In the genomic region with DNA sequence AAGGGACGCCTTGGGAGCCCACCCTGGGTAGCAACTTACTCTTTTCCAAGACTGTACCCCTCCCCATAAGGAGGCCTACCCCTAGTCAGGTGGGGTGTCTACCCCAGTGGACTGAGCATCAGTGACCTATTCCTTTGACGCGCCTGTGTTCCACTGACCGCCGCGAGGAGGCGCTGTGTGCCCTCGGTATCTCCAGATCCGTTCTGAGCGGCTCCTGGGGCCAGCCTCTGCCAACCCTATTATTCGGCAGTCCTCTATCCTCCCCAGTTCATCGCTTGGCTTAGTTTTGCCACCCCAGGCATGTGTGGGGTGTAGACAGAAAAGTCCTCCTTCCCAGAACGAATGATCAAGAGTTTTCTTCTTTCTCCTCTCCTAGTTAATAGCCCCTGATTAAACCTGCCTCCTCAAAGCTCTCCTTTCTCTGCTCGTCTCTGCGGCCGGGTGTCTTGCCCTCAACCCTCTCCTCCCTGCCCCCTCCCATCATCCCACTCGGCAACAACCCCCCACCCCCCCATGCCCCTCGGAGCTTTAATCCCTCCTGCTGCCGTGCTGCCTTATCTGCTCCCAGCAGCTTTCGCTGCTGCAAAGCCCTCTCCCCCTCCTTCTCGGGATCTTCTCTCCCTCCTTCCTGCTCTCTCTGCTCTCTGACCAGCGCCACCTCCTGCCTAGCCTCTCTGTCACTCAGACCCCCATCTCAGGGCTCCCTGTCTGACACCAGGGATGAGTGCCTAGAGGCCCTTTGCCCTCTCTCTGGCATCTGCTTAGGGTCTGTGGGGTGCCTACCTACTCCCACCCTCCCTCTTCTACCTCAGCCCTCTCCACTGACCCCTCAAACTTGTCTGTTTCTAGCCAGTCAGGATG, we compare ENCODE assay signal across 8 mouse cellular contexts. TPM values are rescaled to one million over a fixed set of nuclear protein-coding genes. Genes with fewer than 3 reads are reported as not detected.
DNase-seq lines count a peak whose midpoint lies in the region; ATAC-seq and TF ChIP-seq lines count a peak whose summit lies in the region.

No protein-coding gene starts in this region.

- peak; percentile 15 for ATAC-seq in forebrain, embryonic 15.5 days (replicated peaks)
- peak; percentile 30 for ATAC-seq in lung, embryonic 16.5 days (ENCODE audit: low read depth)

- peak; percentile 93 for TF ChIP-seq CTCF in layer of hippocampus, adult 2 months (conservative IDR thresholded peaks at IDR 0.05)

- H3K9me3 ChIP-seq in forebrain, embryonic 15.5 days: no peaks in the 10 kb centered on the region
- H3K9me3 ChIP-seq in lung, embryonic 16.5 days (ENCODE audit: control insufficient read depth, low read length): no peaks in the 10 kb centered on the region

- H3K4me2 ChIP-seq in forebrain, embryonic 15.5 days (replicated peaks): peak overlapping the region; percentile 22
- peak overlapping the region; percentile 48 for H3K4me2 ChIP-seq in lung, embryonic 16.5 days (ENCODE audit: low read depth, low read length)

- intact Hi-C loops in heart, postnatal 36 days (cut with DNase I): loop anchor here (1.0 kb wide), 2 partner anchors 21 to 113 kb away; no protein-coding TSS in a partner anchor

- DNase-seq in MEL-GATA-1-ER (ENCODE audit: extremely low read depth, low read depth): peak; percentile 81
- peak; percentile 86 for DNase-seq in cerebellum, adult 11 months
- DNase-seq in heart, postnatal 36 days: peak; percentile 78 to 83
- DNase-seq in layer of hippocampus, adult 2 months (ENCODE audit: low spot score in 2 of 2): peak in 1 of 2 experiments; percentile 84
- peak; percentile 88 for DNase-seq in retina, postnatal 1 day
- peak; percentile 83 for DNase-seq in thymus, postnatal 4 days

- H3K27ac ChIP-seq in forebrain, embryonic 15.5 days (replicated peaks): no peak overlapping the region
- H3K27ac ChIP-seq in layer of hippocampus, adult 2 months: peak overlapping the region; percentile 86
- no peak overlapping the region for H3K27ac ChIP-seq in lung, embryonic 16.5 days (ENCODE audit: low read length)

- no peaks in the 10 kb centered on the region for H3K36me3 ChIP-seq in forebrain, embryonic 15.5 days
- H3K36me3 ChIP-seq in lung, embryonic 16.5 days (ENCODE audit: control insufficient read depth, insufficient read depth, low read length): no peaks in the 10 kb centered on the region; the same call in 1 of the 2 replicates

- peaks cover 30% of the 10 kb centered on the region for H3K27me3 ChIP-seq in forebrain, embryonic 15.5 days
- peaks cover 56% of the 10 kb centered on the region for H3K27me3 ChIP-seq in lung, embryonic 16.5 days (ENCODE audit: control insufficient read depth, insufficient read depth, low read depth, low read length)

- no peak overlapping the region for H3K4me3 ChIP-seq in forebrain, embryonic 15.5 days
- peak overlapping the region; percentile 29; the same call in 1 of the 2 replicates for H3K4me3 ChIP-seq in layer of hippocampus, adult 2 months
- peak overlapping the region; percentile 20; the same call in 1 of the 2 replicates for H3K4me3 ChIP-seq in lung, embryonic 16.5 days (ENCODE audit: low read length)

- H3K4me1 ChIP-seq in forebrain, embryonic 15.5 days: peaks cover 89% of the 10 kb centered on the region
- peaks cover 55% of the 10 kb centered on the region for H3K4me1 ChIP-seq in lung, embryonic 16.5 days (replicated peaks; ENCODE audit: control insufficient read depth, insufficient read depth, low read length)

- 2% methylated on average over 22 of the region's 22 CpGs for WGBS in forebrain, embryonic 15.5 days
- 2% methylated on average over 22 of the region's 22 CpGs for WGBS in lung, embryonic 16.5 days

- H3K9ac ChIP-seq in forebrain, embryonic 15.5 days (replicated peaks): no peak overlapping the region
- no peak overlapping the region; the same call in 1 of the 2 replicates for H3K9ac ChIP-seq in lung, embryonic 16.5 days (ENCODE audit: low read length)

RNA-seq across cellular contexts. Expression of a gene that starts 4.3 kb away (rescaled TPM):
- 2.8 and 4.1 TPM in 2 replicates for polyA plus RNA-seq in forebrain, embryonic 15.5 days (2015; fragmentation: Nextera tagmentation; extraction: Ambion mirVana)
- total RNA-seq in heart, postnatal 36 days (2021): not detected
- total RNA-seq in layer of hippocampus, adult 2 months (2021): 1 to 10 TPM; 5.5 to 7.1 TPM
- polyA plus RNA-seq in lung, embryonic 16.5 days (2015; fragmentation: Nextera tagmentation; extraction: Ambion mirVana): 0.05 and 0.11 TPM in 2 replicates

RNA-seq across cellular contexts. Expression of a gene that starts 10.3 kb away (rescaled TPM):
- 62.3 and 77.8 TPM in 2 replicates for polyA plus RNA-seq in forebrain, embryonic 15.5 days (2015; fragmentation: Nextera tagmentation; extraction: Ambion mirVana)
- 10 to 100 TPM; 35.5 to 39.9 TPM for total RNA-seq in heart, postnatal 36 days (2021)
- total RNA-seq in layer of hippocampus, adult 2 months (2021): 10 to 100 TPM; 72.9 to 76.0 TPM
- 80.5 and 92.4 TPM in 2 replicates for polyA plus RNA-seq in lung, embryonic 16.5 days (2015; fragmentation: Nextera tagmentation; extraction: Ambion mirVana)

RNA-seq across cellular contexts. Expression of a gene that starts 33.1 kb away (rescaled TPM):
- polyA plus RNA-seq in forebrain, embryonic 15.5 days (2015; fragmentation: Nextera tagmentation; extraction: Ambion mirVana): 28.9 and 29.2 TPM in 2 replicates
- 10 to 100 TPM; 25.5 to 26.8 TPM for total RNA-seq in heart, postnatal 36 days (2021)
- 10 to 100 TPM; 80.5 to 86.6 TPM for total RNA-seq in layer of hippocampus, adult 2 months (2021)
- polyA plus RNA-seq in lung, embryonic 16.5 days (2015; fragmentation: Nextera tagmentation; extraction: Ambion mirVana): 22.9 and 25.2 TPM in 2 replicates

RNA-seq across cellular contexts. Expression of a gene that starts 33.4 kb away (rescaled TPM):
- 53.4 and 55.4 TPM in 2 replicates for polyA plus RNA-seq in forebrain, embryonic 15.5 days (2015; fragmentation: Nextera tagmentation; extraction: Ambion mirVana)
- total RNA-seq in heart, postnatal 36 days (2021): under 1 TPM; 0.11 to 0.19 TPM
- total RNA-seq in layer of hippocampus, adult 2 months (2021): 10 to 100 TPM; 64.0 to 65.4 TPM
- polyA plus RNA-seq in lung, embryonic 16.5 days (2015; fragmentation: Nextera tagmentation; extraction: Ambion mirVana): 0.65 and 1.3 TPM in 2 replicates

Comparison
In these comparisons a context has a peak if more than half of its experiments do, and no peak if none do; other contexts are left out.
1. RNA of a gene that starts 4.3 kb away (total RNA-seq): 5.5 to 7.1 TPM in layer of hippocampus, adult 2 months; not detected in heart, postnatal 36 days; every median in the first group is over 4 times any median in the second.